16 mouse cellular contexts compared by ENCODE assay signal in genomic region chr1:119299842-119300752, GRCm38 (mm10).
A peak's percentile ranks its signal among the peaks of the same experiment; 100 is the strongest.
DNase-seq lines count a peak whose midpoint lies in the region; ATAC-seq and TF ChIP-seq lines count a peak whose summit lies in the region.
"Had no signal": no experiment of that assay in that cellular context is flagged by ENCODE, and none has a peak within 500 bp of the region (broad histone marks: within the 10 kb centered on the region; RNA-seq: fewer than 3 reads in every experiment).

No protein-coding gene starts in this region.

- peak; percentile 69 for ATAC-seq in lung, postnatal 0 days
- ATAC-seq: hindbrain, embryonic 16.5 days; liver, embryonic 12.5 days had no signal

- H3K27ac ChIP-seq in ES-Bruce4 (ENCODE audit: insufficient read depth, low read length), result peak overlapping the region; percentile 88
- peak overlapping the region; percentile 60 for H3K27ac ChIP-seq in brown adipose tissue, adult 24 weeks (replicated peaks; ENCODE audit: low read depth, low read length)
- no peak overlapping the region for H3K27ac ChIP-seq in lung, postnatal 0 days (ENCODE audit: low read length)
- H3K27ac ChIP-seq: forebrain, embryonic 10.5 days; liver, embryonic 12.5 days; neural tube, embryonic 12.5 days had no signal

- no peak for TF ChIP-seq POLR2A in ES-Bruce4 (IDR thresholded peaks at IDR 0.05; ENCODE audit: insufficient read depth, low read length)

- peak; percentile 44 for DNase-seq in adrenal gland, adult 8-10 months
- DNase-seq in adrenal gland, postnatal 4 days (ENCODE audit: low spot score in 2 of 2), result no peak
- DNase-seq in lung, postnatal 0 days (ENCODE audit: low spot score), result peak; percentile 64
- DNase-seq in cerebellum, adult 11 months, result no peak
- DNase-seq in spleen, postnatal 14 days (ENCODE audit: low spot score in 2 of 2), result no peak
- no peak for DNase-seq in kidney, postnatal 10 days
- DNase-seq: B cell, adult 2 months; embryo, embryonic 11 days; gastrocnemius, postnatal 10 days; kidney, postnatal 14 days had no signal

- H3K4me3 ChIP-seq in ES-Bruce4 (ENCODE audit: low read depth, low read length), result no peak overlapping the region
- H3K4me3 ChIP-seq in brown adipose tissue, adult 24 weeks (ENCODE audit: insufficient read depth, low read depth, low read length), result no peak overlapping the region
- no peak overlapping the region for H3K4me3 ChIP-seq in lung, postnatal 0 days (ENCODE audit: low read depth, low read length)
- H3K4me3 ChIP-seq: forebrain, embryonic 10.5 days; liver, embryonic 12.5 days; neural tube, embryonic 12.5 days had no signal

- TF ChIP-seq EP300 in ES-Bruce4 (IDR thresholded peaks at IDR 0.05; ENCODE audit: insufficient read depth, low read depth, low read length), result peak; percentile 77
- TF ChIP-seq EP300 in lung, postnatal 0 days (IDR thresholded peaks at IDR 0.05), result peak; percentile 50; the same call in 1 of the 2 replicates

- H3K9me3 ChIP-seq in ES-Bruce4 (replicated peaks; ENCODE audit: control insufficient read depth, insufficient read depth, low read length, poor library complexity, severe bottlenecking), result no peaks in the 10 kb centered on the region
- H3K9me3 ChIP-seq in lung, postnatal 0 days (ENCODE audit: low read length), result no peaks in the 10 kb centered on the region
- H3K9me3 ChIP-seq: forebrain, embryonic 10.5 days; liver, embryonic 12.5 days; neural tube, embryonic 12.5 days had no signal

- H3K36me3 ChIP-seq in ES-Bruce4 (ENCODE audit: control insufficient read depth, insufficient read depth, low read length, poor library complexity, severe bottlenecking), result no peaks in the 10 kb centered on the region
- H3K36me3 ChIP-seq in lung, postnatal 0 days (ENCODE audit: insufficient read depth, low read length), result no peaks in the 10 kb centered on the region
- H3K36me3 ChIP-seq: forebrain, embryonic 10.5 days; liver, embryonic 12.5 days; neural tube, embryonic 12.5 days had no signal

- no peak overlapping the region for H3K4me2 ChIP-seq in lung, postnatal 0 days (replicated peaks; ENCODE audit: low read depth, low read length)
- H3K4me2 ChIP-seq: liver, embryonic 12.5 days; neural tube, embryonic 12.5 days had no signal

- H3K9ac ChIP-seq in ES-Bruce4 (ENCODE audit: low read depth, poor library complexity, severe bottlenecking), result no peak overlapping the region
- H3K9ac ChIP-seq in lung, postnatal 0 days (replicated peaks; ENCODE audit: low read depth), result no peak overlapping the region
- H3K9ac ChIP-seq: liver, embryonic 12.5 days; neural tube, embryonic 12.5 days had no signal

- TF ChIP-seq CTCF in ES-Bruce4 (IDR thresholded peaks at IDR 0.05; ENCODE audit: low read depth, low read length), result no peak
- no peak for TF ChIP-seq CTCF in lung, postnatal 0 days (IDR thresholded peaks at IDR 0.05)

- 63% methylated on average over 12 of the region's 12 CpGs for WGBS in lung, postnatal 0 days

- peaks cover 13% of the 10 kb centered on the region for H3K4me1 ChIP-seq in ES-Bruce4 (ENCODE audit: control insufficient read depth, insufficient read depth, low read length)
- H3K4me1 ChIP-seq in brown adipose tissue, adult 24 weeks (ENCODE audit: control insufficient read depth, insufficient read depth, insufficient read length, low read length), result peaks cover 15% of the 10 kb centered on the region; the same call in 1 of the 2 replicates
- no peaks in the 10 kb centered on the region for H3K4me1 ChIP-seq in lung, postnatal 0 days (ENCODE audit: insufficient read depth, low read depth, low read length)
- H3K4me1 ChIP-seq: liver, embryonic 12.5 days had no signal

- no peaks in the 10 kb centered on the region for H3K27me3 ChIP-seq in ES-Bruce4 (ENCODE audit: control insufficient read depth, insufficient read depth, low read length, poor library complexity, severe bottlenecking)
- no peaks in the 10 kb centered on the region for H3K27me3 ChIP-seq in lung, postnatal 0 days (replicated peaks; ENCODE audit: insufficient read depth, low read length)
- H3K27me3 ChIP-seq: liver, embryonic 12.5 days had no signal

Comparison
In these comparisons a context has a peak if more than half of its experiments do, and no peak if none do; other contexts are left out.
1. DNase-seq: peak in adrenal gland, adult 8-10 months (single experiment) and lung, postnatal 0 days (single experiment); none in adrenal gland, postnatal 4 days (0 of 2), cerebellum, adult 11 months (single experiment), spleen, postnatal 14 days (0 of 2) and kidney, postnatal 10 days (single experiment).